Comparison of ENCODE assay signal across 9 mouse cellular contexts in genomic region chr2:135731591-135731990, GRCm38 (mm10).
DNase-seq lines count a peak whose midpoint lies in the region; ATAC-seq lines count a peak whose summit lies in the region.
"Had no signal": no experiment of that assay in that cellular context is flagged by ENCODE, and none has a peak within 500 bp of the region (broad histone marks: within the 10 kb centered on the region; RNA-seq: fewer than 3 reads in every experiment).

No protein-coding gene starts in this region.

- no peak overlapping the region for H3K4me2 ChIP-seq in forebrain, embryonic 16.5 days (ENCODE audit: low read length)
- H3K4me2 ChIP-seq: limb, embryonic 12.5 days had no signal

- H3K4me3 ChIP-seq in forebrain, embryonic 16.5 days (replicated peaks; ENCODE audit: low read length), result no peak overlapping the region
- H3K4me3 ChIP-seq: erythroblast, embryonic 14.5 days; limb, embryonic 12.5 days had no signal

- H3K9ac ChIP-seq in forebrain, embryonic 16.5 days (replicated peaks; ENCODE audit: low read depth, low read length), result no peak overlapping the region
- H3K9ac ChIP-seq: limb, embryonic 12.5 days had no signal

- H3K9me3 ChIP-seq in forebrain, embryonic 16.5 days (ENCODE audit: control insufficient read depth, low read length), result no peaks in the 10 kb centered on the region
- H3K9me3 ChIP-seq: limb, embryonic 12.5 days had no signal

- peak; percentile 43 for DNase-seq in adrenal gland, postnatal 10 days
- DNase-seq in heart, adult 8-10 months (ENCODE audit: low spot score), result peak; percentile 76
- peak; percentile 68 for DNase-seq in kidney, adult 9 months
- peak; percentile 73 for DNase-seq in lung, postnatal 10 days
- DNase-seq in gastrocnemius, postnatal 10 days, result no peak

- H3K36me3 ChIP-seq in forebrain, embryonic 16.5 days (ENCODE audit: control insufficient read depth, insufficient read depth), result no peaks in the 10 kb centered on the region
- H3K36me3 ChIP-seq: limb, embryonic 12.5 days had no signal

- no peak for ATAC-seq in forebrain, embryonic 16.5 days
- no peak for ATAC-seq in activated CD4-positive, CD25-positive, alpha-beta regulatory T cell, adult 4 months

- peaks cover 5% of the 10 kb centered on the region; the same call in 1 of the 2 replicates for H3K4me1 ChIP-seq in forebrain, embryonic 16.5 days (replicated peaks; ENCODE audit: control insufficient read depth, insufficient read depth, low read length)

- no peak overlapping the region for H3K27ac ChIP-seq in forebrain, embryonic 16.5 days (ENCODE audit: low read length)
- H3K27ac ChIP-seq: limb, embryonic 12.5 days had no signal

- 85% methylated on average over 6 of the region's 6 CpGs for WGBS in forebrain, embryonic 16.5 days

- H3K27me3 ChIP-seq in forebrain, embryonic 16.5 days (replicated peaks; ENCODE audit: control insufficient read depth, insufficient read depth, low read length), result no peaks in the 10 kb centered on the region
- H3K27me3 ChIP-seq: limb, embryonic 12.5 days had no signal
